Mouse (Mus musculus): ENCODE results near the gene Mta2.

Mta2 gene

DNA sequence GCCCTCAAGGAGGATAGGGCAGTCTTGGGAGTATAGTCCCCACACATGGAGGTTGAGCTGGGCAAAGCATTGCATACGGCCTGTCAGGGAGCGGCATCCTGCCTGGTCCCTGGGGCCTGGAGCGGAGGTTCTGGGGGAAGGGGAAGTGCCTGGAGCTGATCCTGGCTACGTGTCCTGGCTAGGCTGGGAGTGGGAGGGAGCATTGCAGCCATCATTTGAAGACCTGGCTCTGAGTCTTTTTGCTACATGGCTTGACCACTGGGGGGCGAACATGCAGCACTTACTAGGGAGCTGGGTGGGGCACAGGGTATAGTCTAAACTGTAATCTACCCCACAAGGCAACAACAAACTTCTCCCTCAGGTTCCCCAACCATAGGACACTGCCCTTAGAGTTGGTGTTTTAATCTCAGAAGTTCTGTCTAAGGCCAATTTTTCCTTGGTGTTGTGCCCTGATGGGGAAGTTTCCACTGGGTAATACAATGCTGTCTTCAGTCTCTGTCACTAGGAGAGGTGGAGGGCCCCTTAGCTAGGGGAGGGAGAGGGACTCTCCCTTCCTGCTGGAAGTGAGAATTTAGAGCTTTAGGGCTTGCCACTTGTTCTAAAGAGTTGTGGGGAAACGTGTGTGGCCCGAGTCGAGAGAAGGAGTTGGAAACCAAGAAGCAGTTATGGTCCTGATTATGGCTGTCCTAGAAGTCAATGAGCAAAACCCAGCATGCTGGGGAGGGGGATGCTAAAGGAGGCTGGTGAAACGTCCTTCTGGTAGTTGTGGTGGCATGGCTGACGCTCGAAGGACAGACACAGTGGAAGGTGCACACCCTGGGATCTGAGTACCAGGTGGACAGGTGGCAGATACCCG is 51.3 kb downstream of the Mta2 start:
- peak; percentile 90 for DNase-seq (ENCODE audit: low read depth)

DNA sequence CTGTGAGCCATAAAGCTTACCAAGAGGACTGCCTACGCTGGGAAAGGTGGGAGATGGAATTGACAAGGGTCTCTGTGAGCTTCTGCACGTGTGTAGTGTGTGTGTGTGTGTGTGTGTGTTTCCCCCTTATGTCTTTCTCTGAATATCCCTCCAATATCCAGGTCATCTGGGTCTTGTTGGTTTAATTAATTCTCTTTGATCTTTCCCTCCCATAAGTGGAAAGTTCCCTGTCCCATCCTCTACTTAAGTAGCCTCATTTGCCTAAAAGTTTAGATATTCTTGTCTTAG is 51.9 kb downstream of the Mta2 start:
- no peak for DNase-seq (ENCODE audit: low read depth)

DNA sequence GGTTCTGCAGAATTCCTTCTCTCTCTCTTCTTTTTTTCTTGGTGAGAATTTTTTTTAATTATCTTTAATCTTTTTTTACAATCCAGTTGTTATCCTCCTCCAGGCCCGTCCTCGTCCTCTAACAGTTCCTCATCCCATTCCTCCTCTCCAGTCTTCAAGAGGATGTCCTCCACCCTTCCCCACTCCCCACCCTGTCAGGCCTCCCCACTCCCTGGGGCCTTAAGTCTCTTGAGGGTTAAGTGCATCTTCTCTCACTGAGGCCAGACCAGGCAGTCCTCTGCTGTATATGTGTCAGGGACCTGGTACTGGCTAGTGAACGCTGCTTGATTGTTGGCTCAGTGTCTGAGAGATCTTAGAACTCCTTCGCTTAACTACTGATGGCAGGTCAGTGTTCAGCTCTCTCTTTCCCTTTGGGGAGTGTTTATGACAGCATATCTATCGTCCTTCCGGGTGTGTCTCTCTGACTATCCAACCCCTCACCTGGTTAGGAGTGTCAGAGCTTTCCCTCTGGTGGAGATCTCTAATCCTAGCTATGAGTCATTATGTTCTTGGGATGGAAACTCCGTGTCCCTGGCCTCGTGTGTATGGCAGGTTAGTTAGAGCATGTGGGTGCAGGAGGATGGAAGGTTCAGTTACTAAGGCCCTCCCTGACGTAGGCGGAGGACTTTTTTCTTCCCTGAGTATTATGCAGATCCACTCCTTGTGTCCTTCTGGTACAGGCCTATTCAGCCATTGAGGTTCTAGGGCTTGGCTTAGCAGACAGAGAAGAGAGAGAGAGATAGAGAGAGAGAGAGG is 53.3 kb downstream of the Mta2 start:
- peak; percentile 53 for DNase-seq (ENCODE audit: low read depth)

DNA sequence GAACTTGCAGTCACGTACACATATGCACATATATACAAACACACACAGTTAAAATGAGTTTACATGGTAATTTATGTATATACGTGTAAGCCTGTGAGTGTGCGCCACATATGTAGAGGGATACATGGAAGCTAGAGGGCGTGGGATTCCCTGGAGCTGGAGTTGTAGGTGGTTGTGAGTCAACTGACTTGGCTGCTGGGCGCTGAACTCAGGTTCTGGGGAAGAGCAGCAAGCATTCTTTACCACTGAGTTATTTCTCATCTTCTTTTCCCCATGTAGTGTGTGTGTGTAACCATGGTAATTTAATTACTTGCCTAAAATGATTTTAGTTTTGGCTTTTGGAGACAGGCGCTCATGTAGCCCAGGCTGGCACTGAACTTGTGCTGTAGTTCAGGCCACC is 54.9 kb downstream of the Mta2 start:
- DNase-seq (ENCODE audit: low read depth), result peak; percentile 47

DNA sequence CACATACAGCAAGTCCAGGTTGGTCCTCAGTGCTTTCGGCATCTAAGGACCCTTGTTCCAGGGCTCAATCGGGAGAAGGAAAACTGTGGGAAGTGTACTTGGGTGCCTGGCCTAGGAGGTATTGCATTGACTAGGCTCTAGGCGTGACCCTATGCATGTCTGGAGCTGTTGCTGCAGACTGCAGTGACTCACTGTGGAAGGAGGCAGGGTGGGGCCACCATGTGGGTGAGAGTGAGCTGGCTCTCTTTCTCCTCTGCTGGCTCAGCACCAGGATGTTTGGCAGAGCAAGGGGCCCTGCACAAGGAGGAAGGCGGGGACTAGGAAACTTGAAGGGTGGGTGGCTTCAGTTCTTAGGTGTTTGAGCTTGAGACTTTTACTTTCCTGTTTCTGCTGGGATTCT is 55.9 kb downstream of the Mta2 start:
- peak; percentile 92 for DNase-seq (ENCODE audit: low read depth)

DNA sequence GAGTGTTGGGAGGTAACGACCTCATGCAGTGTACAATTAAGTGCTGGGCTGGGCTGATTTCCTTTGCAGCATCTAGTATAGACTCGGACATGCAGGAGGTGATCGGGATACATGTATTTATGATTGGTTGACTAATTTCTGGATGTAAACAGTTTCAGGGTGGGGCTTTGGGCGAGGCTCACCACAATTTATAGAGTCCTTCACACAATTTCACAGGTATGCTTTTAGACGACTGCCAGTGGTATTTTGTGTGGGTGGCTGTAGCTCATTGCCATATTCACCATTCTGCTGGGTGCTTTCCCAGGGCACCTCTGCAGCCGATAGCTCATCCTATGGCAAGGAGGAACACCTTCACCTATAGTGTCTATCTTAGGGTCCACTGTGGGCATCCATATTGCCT is 56.9 kb downstream of the Mta2 start:
- DNase-seq (ENCODE audit: low read depth), result peak; percentile 75

DNA sequence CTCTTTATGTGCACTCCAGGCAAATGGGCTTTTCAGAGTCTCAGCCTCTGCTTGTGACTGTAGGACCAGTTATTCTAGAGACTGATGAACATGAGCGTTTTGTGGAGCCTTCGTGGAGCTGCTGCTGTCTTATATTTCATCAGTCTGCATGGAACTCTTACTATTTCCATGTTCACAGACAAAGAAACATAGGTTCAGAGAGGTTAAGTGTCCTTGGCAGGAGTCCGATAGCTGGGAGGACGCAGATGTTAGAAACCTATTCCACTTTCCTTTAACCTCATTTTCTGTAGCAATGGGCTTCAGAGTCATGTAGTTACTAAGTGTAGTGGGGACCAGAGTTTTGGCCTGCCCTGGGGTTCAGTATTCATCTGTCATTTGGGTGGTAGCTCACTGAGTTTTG is 57.5 kb downstream of the Mta2 start:
- DNase-seq (ENCODE audit: low read depth), result no peak

Data from induced T-regulatory cell, adult 2 months (primary cell).